Mouse (Mus musculus) CH12.LX (cell line): ENCODE measurements around the gene Hmcn1. TPM values are rescaled to one million over a fixed set of nuclear protein-coding genes. Genes with fewer than 3 reads are reported as not detected.

Experiments used
- DNase-seq: peaks from one replicate; pipeline ENCODE4 v3.0.0-alpha.2; 2013; ENCODE audit errors: extremely low read depth
- H3K27ac ChIP-seq: 2 replicates; pipeline ENCODE4 v1.5.1; 2012; ENCODE audit warnings: low read depth, mild to moderate bottlenecking, control low read depth, moderate library complexity; ENCODE audit not compliant: insufficient read depth
- H3K27me3 ChIP-seq: replicated peaks from 2 replicates; pipeline ENCODE3; 2012; ENCODE audit warnings: inconsistent platforms
- H3K36me3 ChIP-seq, 2 experiments: replicated peaks in 1 of 2; 2 replicates each; pipeline versions ENCODE3 to v1.6.1; 2012; ENCODE audit warnings: inconsistent platforms in 1 of 2, low read length in 1 of 2, mild to moderate bottlenecking in 1 of 2, mixed read lengths in 1 of 2, moderate library complexity in 1 of 2; ENCODE audit not compliant: control insufficient read depth in 1 of 2, insufficient read depth in 1 of 2
- H3K4me1 ChIP-seq, 2 experiments: 2 replicates each; pipeline ENCODE4 v1.6.1; 2012; ENCODE audit warnings: inconsistent platforms in 1 of 2, moderate library complexity in 1 of 2; ENCODE audit not compliant: insufficient read depth in 2 of 2, control insufficient read depth in 1 of 2
- H3K4me2 ChIP-seq: 2 replicates; pipeline ENCODE4 v1.6.1; 2012; ENCODE audit warnings: low read depth, mild to moderate bottlenecking, control low read depth; ENCODE audit not compliant: poor library complexity, insufficient read depth, severe bottlenecking
- H3K4me3 ChIP-seq, 3 experiments: fragments of 150-350 bp in 1 of 3; sonication (generic) in 1 of 3; replicated peaks in 1 of 3; 2 replicates each; pipeline versions ENCODE3 to v1.5.1; 2011 to 2012; ENCODE audit warnings: low read depth in 2 of 3, low read length in 2 of 3, mild to moderate bottlenecking in 2 of 3, moderate library complexity in 2 of 3, control low read depth in 1 of 3, improper control_type of control experiment in 1 of 3, inconsistent platforms in 1 of 3, mixed read lengths in 1 of 3; ENCODE audit not compliant: poor library complexity in 1 of 3
- H3K79me2 ChIP-seq: replicated peaks from 2 replicates; pipeline ENCODE4 v1.6.1; 2012; ENCODE audit warnings: mild to moderate bottlenecking, moderate library complexity; ENCODE audit not compliant: control insufficient read depth, poor library complexity, insufficient read depth, severe bottlenecking; ENCODE audit errors: extremely low read depth
- H3K9ac ChIP-seq: 2 replicates; pipeline ENCODE4 v1.6.1; 2012; ENCODE audit warnings: low read depth, mild to moderate bottlenecking, control low read depth, moderate library complexity; ENCODE audit not compliant: insufficient read depth
- H3K9me3 ChIP-seq: replicated peaks from 2 replicates; pipeline ENCODE3; 2012; ENCODE audit warnings: low read length, inconsistent platforms, mixed read lengths
- BHLHE40 ChIP-seq: IDR thresholded peaks from 2 replicates; pipeline ENCODE4 v1.6.1; 2011; ENCODE audit warnings: mild to moderate bottlenecking, low read depth, low read length, improper control_type of control experiment
- CHD1 ChIP-seq: IDR thresholded peaks from 2 replicates; pipeline ENCODE4 v1.6.1; 2012; ENCODE audit warnings: low read depth, low read length, improper control_type of control experiment, inconsistent platforms
- CHD2 ChIP-seq: IDR thresholded peaks from 2 replicates; pipeline ENCODE4 v1.6.1; 2011; ENCODE audit warnings: low read length, improper control_type of control experiment
- CTCF ChIP-seq, 2 experiments: IDR thresholded peaks in 1 of 2; conservative IDR thresholded peaks in 1 of 2; 2 replicates each; pipeline ENCODE4 v1.5.1; 2011 to 2012; ENCODE audit warnings: low read depth in 2 of 2, low read length in 2 of 2, improper control_type of control experiment in 1 of 2, inconsistent platforms in 1 of 2, mild to moderate bottlenecking in 1 of 2, moderate library complexity in 1 of 2
- HCFC1 ChIP-seq: IDR thresholded peaks from 2 replicates; pipeline ENCODE4 v1.6.1; 2012; ENCODE audit warnings: low read depth, mild to moderate bottlenecking, inconsistent platforms, low read length, improper control_type of control experiment
- JUN ChIP-seq: IDR thresholded peaks from 2 replicates; pipeline ENCODE4 v1.6.1; 2011; ENCODE audit warnings: low read depth, mild to moderate bottlenecking, low read length, improper control_type of control experiment, moderate library complexity; ENCODE audit not compliant: insufficient read depth
- KAT2A ChIP-seq: IDR thresholded peaks from 2 replicates; pipeline ENCODE4 v1.6.1; 2012; ENCODE audit warnings: low read length, improper control_type of control experiment, inconsistent platforms; ENCODE audit not compliant: insufficient replicate concordance
- MAZ ChIP-seq: IDR thresholded peaks from 2 replicates; pipeline ENCODE4 v1.6.1; 2012; ENCODE audit warnings: low read depth, mild to moderate bottlenecking, inconsistent platforms, low read length, improper control_type of control experiment, moderate library complexity
- NELFE ChIP-seq: IDR thresholded peaks from 2 replicates; pipeline ENCODE4 v1.6.1; 2011; ENCODE audit warnings: low read depth, low read length, improper control_type of control experiment
- PAX5 ChIP-seq: IDR thresholded peaks from 2 replicates; pipeline ENCODE4 v1.6.1; 2012; ENCODE audit warnings: low read length, inconsistent platforms, mixed read lengths
- POLR2A ChIP-seq: IDR thresholded peaks from 2 replicates; pipeline ENCODE4 v1.6.1; 2011; ENCODE audit warnings: low read depth, mild to moderate bottlenecking, improper control_type of control experiment, low read length
- RAD21 ChIP-seq: IDR thresholded peaks from 2 replicates; pipeline ENCODE4 v1.6.1; 2011; ENCODE audit warnings: low read depth, mild to moderate bottlenecking, low read length, improper control_type of control experiment, moderate library complexity
- RCOR1 ChIP-seq: conservative IDR thresholded peaks from 2 replicates; pipeline ENCODE4 v1.6.1; 2012; ENCODE audit warnings: low read depth, mild to moderate bottlenecking, inconsistent platforms, low read length, improper control_type of control experiment
- SIN3A ChIP-seq: IDR thresholded peaks from 2 replicates; pipeline ENCODE4 v1.6.1; 2012; ENCODE audit warnings: low read length, improper control_type of control experiment, inconsistent platforms
- TBP ChIP-seq: conservative IDR thresholded peaks from 2 replicates; pipeline ENCODE4 v1.6.1; 2011; ENCODE audit warnings: low read depth, low read length, improper control_type of control experiment
- UBTF ChIP-seq: IDR thresholded peaks from 2 replicates; pipeline ENCODE4 v1.6.1; 2012; ENCODE audit warnings: low read depth, mild to moderate bottlenecking, inconsistent platforms, low read length, improper control_type of control experiment, moderate library complexity
- ZC3H11A ChIP-seq: IDR thresholded peaks from 2 replicates; pipeline ENCODE4 v1.6.1; 2012; ENCODE audit warnings: low read depth, mild to moderate bottlenecking, inconsistent platforms, low read length, improper control_type of control experiment
- dilution Hi-C: fragments of 300-500 bp; cut with MboI; formaldehyde crosslinking; loops from 2 replicates; pipeline ENCODE4 v1.14.3; 2020; ENCODE audit warnings: low sequenced_read_pairs; ENCODE audit not compliant: extremely low pct_unique_long_range_greater_than_20kb, extremely low pct_ligation_motif_present
- in situ Hi-C: fragments of 300-500 bp; cut with MboI; formaldehyde crosslinking; loops from 3 replicates; pipeline ENCODE4 v1.14.3; 2019; ENCODE audit warnings: low sequenced_read_pairs, low pct_ligation_motif_present, low pct_unique_long_range_greater_than_20kb, mixed read lengths
- polyA plus RNA-seq: library from polyadenylated mRNA; unstranded; fragments of >175 nt; gene quantifications from 2 replicates; pipeline ENCODE4 v1.2.1, GENCODE M21; 2012; ENCODE audit warnings: low read depth; ENCODE audit not compliant: insufficient read length
- total RNA-seq, 2 experiments: library from RNA; depleted of rRNA; stranded (reverse); fragments of 300-350 nt in 1 of 2; fragments of >200 nt in 1 of 2; gene quantifications; 2 replicates each; pipeline ENCODE4 v1.2.3; 2012 to 2014

Hmcn1 gene
- total and polyA plus RNA-seq, 3 experiments: under 0.01 to 0.04 (median 0.01) TPM

DNA sequence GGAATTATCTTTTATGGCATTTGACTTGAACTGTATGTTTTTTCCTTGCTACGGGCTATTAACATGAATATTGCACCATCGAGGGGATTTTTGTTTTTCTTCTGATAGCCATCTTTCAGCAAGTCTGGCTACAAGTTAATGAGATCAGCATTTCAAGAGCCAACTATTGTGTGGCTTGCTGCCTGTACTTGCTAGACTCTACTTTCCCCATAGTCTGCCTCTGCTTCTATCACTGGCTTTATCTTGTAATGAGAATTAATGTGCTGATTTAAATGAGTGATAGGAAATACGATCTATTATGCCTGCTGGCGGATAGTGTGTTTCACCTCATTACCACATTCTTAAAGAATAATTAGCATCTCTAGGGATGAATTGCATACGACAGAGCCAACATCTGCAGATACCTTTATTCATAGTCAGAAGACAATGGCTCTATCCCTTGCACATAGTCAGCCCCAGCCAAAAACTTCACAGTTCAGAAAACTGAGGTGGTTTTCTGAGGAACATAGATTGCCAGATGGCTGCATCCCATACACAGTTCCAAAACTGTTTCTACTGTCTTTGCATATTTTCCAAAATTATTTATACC, 33.7 kb downstream of the Hmcn1 start:
- no peak for DNase-seq
- dilution Hi-C loops: no loop called here
- TF ChIP-seq UBTF (no peak), POLR2A (no peak), MAZ (no peak), ZC3H11A (no peak), KAT2A (no peak), JUN (no peak), RAD21 (no peak), TBP (no peak), NELFE (no peak), SIN3A (no peak), HCFC1 (no peak), CTCF (conservative IDR thresholded peaks at IDR 0.05 in 1 of 2, IDR thresholded peaks at IDR 0.05 in 1 of 2; ENCODE audit: low read depth in 2 of 2, low read length in 2 of 2) (no peak), RCOR1 (no peak), PAX5 (no peak)
- H3K4me1 ChIP-seq: peaks cover 0 to 4% of the 10 kb centered on the region in 2 experiments; a peak in 2 of 4 replicates
- no peaks in the 10 kb centered on the region for H3K9me3 ChIP-seq
- no peaks in the 10 kb centered on the region for H3K36me3 ChIP-seq
- H3K4me3 ChIP-seq: no peak overlapping the region
- no peak overlapping the region for H3K4me2 ChIP-seq
- no peak overlapping the region for H3K27ac ChIP-seq
- in situ Hi-C loops: no loop called here
- no peaks in the 10 kb centered on the region for H3K79me2 ChIP-seq
- no peak overlapping the region for H3K9ac ChIP-seq
- H3K27me3 ChIP-seq: no peaks in the 10 kb centered on the region

DNA sequence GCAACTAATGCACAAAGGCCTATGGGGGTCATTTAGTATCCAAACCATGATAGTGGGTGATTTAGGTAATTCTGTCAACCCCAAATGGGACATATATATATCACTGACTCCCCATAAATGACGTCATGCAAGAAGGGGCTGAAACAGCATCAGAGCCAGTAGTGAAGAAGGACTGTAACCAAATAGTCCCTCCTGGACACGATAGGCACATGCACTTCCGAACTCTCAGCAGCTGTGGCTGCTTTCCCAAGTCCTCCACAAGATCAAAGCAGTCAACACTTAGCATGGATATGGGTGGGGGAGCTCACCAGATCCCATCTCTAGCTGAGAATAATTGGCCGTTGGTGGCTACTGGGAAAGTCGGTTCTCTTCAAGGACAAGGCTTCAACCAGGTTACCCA, 42.2 kb downstream of the Hmcn1 start:
- Histone ChIP-seq H3K79me2 (no peaks in the 10 kb centered on the region), H3K27ac (no peak overlapping the region), H3K9ac (no peak overlapping the region), H3K9me3 (no peaks in the 10 kb centered on the region), H3K4me3 (no peak overlapping the region), H3K36me3 (no peaks in the 10 kb centered on the region), H3K27me3 (no peaks in the 10 kb centered on the region), H3K4me1 (peaks cover 0 to 2% of the 10 kb centered on the region in 2 experiments; a peak in 1 of 4 replicates), H3K4me2 (no peak overlapping the region)
- DNase-seq: no peak
- in situ Hi-C loops (no loop called here), dilution Hi-C loops (no loop called here)
- TF ChIP-seq CHD1 (no peak), CHD2 (no peak), RAD21 (no peak), JUN (no peak), BHLHE40 (no peak), MAZ (no peak)
